Mouse (Mus musculus) heart, adult 2 months (tissue): ENCODE measurements around the gene Kdm3a. TPM values are rescaled to one million over a fixed set of nuclear protein-coding genes. Genes with fewer than 3 reads are reported as not detected.

Experiments used
- DNase-seq, 2 experiments: peaks; one replicate each; pipeline ENCODE4 v3.0.0; 2021
- H3K27ac ChIP-seq: fragments of 200-600 bp; 2 replicates; pipeline ENCODE4 v1.8.1; 2022
- H3K27me3 ChIP-seq: fragments of 200-500 bp; 2 replicates; pipeline ENCODE4 v1.6.1; 2012; ENCODE audit warnings: mild to moderate bottlenecking, low read length, inconsistent platforms, mixed read lengths; ENCODE audit not compliant: control insufficient read depth, insufficient read depth
- H3K36me3 ChIP-seq: fragments of 200-500 bp; 2 replicates; pipeline ENCODE4 v1.6.1; 2012; ENCODE audit warnings: low read length, inconsistent platforms; ENCODE audit not compliant: control insufficient read depth, insufficient read depth
- H3K4me1 ChIP-seq: fragments of 200-500 bp; 2 replicates; pipeline ENCODE4 v1.6.1; 2011; ENCODE audit warnings: low read length; ENCODE audit not compliant: control insufficient read depth, insufficient read depth
- H3K4me3 ChIP-seq: fragments of 200-600 bp; 2 replicates; pipeline ENCODE4 v1.8.1; 2022
- H3K79me2 ChIP-seq: fragments of 200-500 bp; replicated peaks from 2 replicates; pipeline ENCODE4 v1.6.1; 2012; ENCODE audit warnings: mild to moderate bottlenecking, inconsistent platforms, low read length, moderate library complexity, mixed read lengths; ENCODE audit not compliant: control insufficient read depth, insufficient read depth
- H3K9ac ChIP-seq: fragments of 200-500 bp; 2 replicates; pipeline ENCODE4 v1.6.1; 2012; ENCODE audit warnings: low read depth, mild to moderate bottlenecking, control low read depth, inconsistent platforms, low read length, mixed read lengths
- CTCF ChIP-seq: fragments of 200-600 bp; IDR thresholded peaks from 2 replicates; pipeline ENCODE4 v1.8.1; 2022; ENCODE audit warnings: antibody characterized with exemption, mild to moderate bottlenecking, moderate library complexity
- EP300 ChIP-seq: fragments of 200-500 bp; IDR thresholded peaks from 2 replicates; pipeline ENCODE4 v1.6.1; 2011; ENCODE audit warnings: low read depth, low read length, control low read depth; ENCODE audit not compliant: insufficient read depth
- POLR2A ChIP-seq: fragments of 200-500 bp; IDR thresholded peaks from 2 replicates; pipeline ENCODE4 v1.6.1; 2011; ENCODE audit warnings: mild to moderate bottlenecking, low read depth, low read length, control low read depth; ENCODE audit not compliant: insufficient read depth
- WGBS: fragments of 180-500 bp; shearing (Covaris S2); methylation state at CpG from one replicate; pipeline ENCODE4 v1.1.7; 2018; 5-methylcytosine and 5-hydroxymethylcytosine counted together
- intact Hi-C: fragments of 180-260 bp; cut with DNase I; formaldehyde crosslinking; loops from one replicate; pipeline ENCODE4 v1.15.1; 2025
- polyA plus RNA-seq: library from polyadenylated mRNA; depleted of rRNA; stranded (reverse); fragments of >200 nt; gene quantifications from 2 replicates; pipeline ENCODE4 v1.2.3, GENCODE M21; 2012
- total RNA-seq, 2 experiments: library from RNA; stranded (reverse); gene quantifications; 2 replicates each; pipeline ENCODE4 v1.2.3; 2021

Kdm3a gene
- total and polyA plus RNA-seq, 3 experiments, result 8.2 to 18.2 (median 17.7) TPM

DNA sequence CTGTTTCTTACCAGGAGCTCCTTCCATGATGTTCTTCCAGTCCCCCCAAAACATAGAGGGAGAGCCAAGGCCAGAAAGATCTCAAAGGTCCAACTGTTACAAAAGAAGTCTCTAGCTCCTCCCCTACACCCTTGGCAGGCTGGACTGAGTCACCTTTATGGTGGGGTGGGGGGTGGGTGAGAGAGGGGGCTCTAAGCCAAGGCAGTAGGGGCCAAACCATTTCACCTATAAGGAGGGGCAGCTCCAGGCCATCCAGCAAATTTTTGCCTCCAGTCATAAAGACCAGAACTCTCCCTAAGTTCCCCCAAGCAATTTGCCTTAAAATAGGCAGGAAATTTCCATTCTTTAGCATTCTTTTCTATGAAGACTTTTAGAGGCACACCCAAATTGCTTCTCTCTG lies 23.8 kb downstream of the Kdm3a start:
- H3K36me3 ChIP-seq, result peaks cover 13% of the 10 kb centered on the region
- no peak overlapping the region for H3K27ac ChIP-seq
- no peak for DNase-seq
- no peaks in the 10 kb centered on the region; the same call in 1 of the 2 replicates for H3K79me2 ChIP-seq
- TF ChIP-seq EP300 (no peak), POLR2A (no peak), CTCF (no peak)
- H3K27me3 ChIP-seq, result no peaks in the 10 kb centered on the region
- no peaks in the 10 kb centered on the region for H3K4me1 ChIP-seq
- no peak overlapping the region for H3K4me3 ChIP-seq
- intact Hi-C loops, result loop anchor here (10.0 kb wide), 1 partner anchor 286 kb away; no protein-coding TSS in a partner anchor
- no peak overlapping the region for H3K9ac ChIP-seq

GRCm38 (mm10) chr6:71607756-71608155 lies 25.0 kb downstream of the Kdm3a start:
- H3K4me1 ChIP-seq, result no peaks in the 10 kb centered on the region
- peaks cover 18% of the 10 kb centered on the region for H3K36me3 ChIP-seq
- no peak for TF ChIP-seq CTCF
- no peak for TF ChIP-seq EP300
- no peak for TF ChIP-seq POLR2A
- intact Hi-C loops, result loop anchor here (10.0 kb wide), 1 partner anchor 287 kb away; no protein-coding TSS in a partner anchor
- no peaks in the 10 kb centered on the region; the same call in none of the 2 replicates for H3K79me2 ChIP-seq
- DNase-seq, result no peak
- H3K9ac ChIP-seq, result no peak overlapping the region
- 89% methylated on average over 3 of the region's 3 CpGs for WGBS
- no peak overlapping the region for H3K27ac ChIP-seq
- no peak overlapping the region for H3K4me3 ChIP-seq
- H3K27me3 ChIP-seq, result no peaks in the 10 kb centered on the region

GRCm38 (mm10) chr6:71590154-71590553 lies 42.6 kb downstream of the Kdm3a start:
- TF ChIP-seq EP300 (0 out of 2 replicates have a peak, but pooled peaks have one; percentile 30), CTCF (no peak), POLR2A (no peak)
- Histone ChIP-seq H3K36me3 (peaks cover 33% of the 10 kb centered on the region), H3K9ac (no peak overlapping the region), H3K27me3 (no peaks in the 10 kb centered on the region), H3K4me3 (no peak overlapping the region), H3K27ac (no peak overlapping the region), H3K79me2 (no peaks in the 10 kb centered on the region), H3K4me1 (peaks cover 2% of the 10 kb centered on the region; the same call in 1 of the 2 replicates)
- DNase-seq, result peak in 1 of 2 experiments; percentile 14
- WGBS, result 44% methylated on average over 4 of the region's 4 CpGs
- intact Hi-C loops, result loop anchor here (10.0 kb wide), 1 partner anchor 215 kb away; no protein-coding TSS in a partner anchor

DNA sequence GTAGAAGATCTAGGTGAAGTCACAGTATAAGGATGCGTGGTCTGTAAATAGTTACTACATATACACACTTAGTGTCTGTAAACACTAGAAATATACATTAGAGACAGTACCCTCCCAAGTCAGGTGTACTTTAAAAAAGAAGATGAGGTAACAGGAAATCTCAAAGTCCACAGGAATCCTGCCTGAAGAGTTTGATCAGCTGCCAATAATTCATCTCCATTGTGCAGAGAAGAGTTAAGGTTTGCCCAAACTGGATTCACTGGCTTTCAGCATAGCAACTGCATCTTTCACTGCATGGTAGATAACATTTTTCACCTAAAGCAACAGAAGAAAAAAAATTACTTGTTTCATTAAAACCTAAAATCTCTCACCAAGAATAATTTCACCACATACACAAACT lies 43.4 kb downstream of the Kdm3a start:
- H3K36me3 ChIP-seq, result peaks cover 30% of the 10 kb centered on the region
- intact Hi-C loops, result no loop called here
- H3K4me3 ChIP-seq, result no peak overlapping the region
- 94% methylated on average over 1 of the region's 1 CpGs for WGBS
- DNase-seq, result no peak
- no peaks in the 10 kb centered on the region for H3K79me2 ChIP-seq
- TF ChIP-seq POLR2A (no peak), CTCF (no peak), EP300 (no peak)
- peaks cover 2% of the 10 kb centered on the region; the same call in 1 of the 2 replicates for H3K4me1 ChIP-seq
- no peaks in the 10 kb centered on the region for H3K27me3 ChIP-seq
- H3K9ac ChIP-seq, result no peak overlapping the region
- no peak overlapping the region for H3K27ac ChIP-seq

- 75% methylated on average over 4 of the region's 4 CpGs for WGBS
- H3K4me1 ChIP-seq, result no peaks in the 10 kb centered on the region
- no peak overlapping the region for H3K4me3 ChIP-seq
- intact Hi-C loops, result no loop called here
- no peak overlapping the region for H3K9ac ChIP-seq
- H3K36me3 ChIP-seq, result no peaks in the 10 kb centered on the region
- H3K79me2 ChIP-seq, result no peaks in the 10 kb centered on the region
- no peaks in the 10 kb centered on the region for H3K27me3 ChIP-seq
- TF ChIP-seq CTCF, result no peak
- H3K27ac ChIP-seq, result no peak overlapping the region
- DNase-seq, result no peak
These were observed 49.6 kb downstream of the Kdm3a start for GRCm38 (mm10) chr6:71583198-71583597.

DNA sequence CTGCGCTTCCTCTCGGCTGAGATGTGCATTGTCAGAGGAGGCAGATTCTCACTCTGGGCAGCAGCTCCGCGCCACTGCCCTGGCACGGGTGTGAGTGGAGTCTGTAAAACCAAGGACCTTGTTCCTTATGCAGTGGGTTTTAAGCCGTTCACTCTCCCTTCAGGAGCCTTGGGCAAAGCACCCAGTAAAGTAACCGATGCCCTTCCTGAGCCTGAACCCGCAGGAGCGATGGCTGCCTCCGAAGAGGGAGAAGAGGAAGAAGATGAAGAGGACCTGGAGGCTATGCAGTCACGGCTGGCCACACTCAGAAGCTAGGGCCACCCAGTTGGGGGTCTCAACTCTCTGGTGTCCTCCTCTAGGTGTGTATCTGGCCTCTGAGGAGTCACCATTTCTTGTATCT lies 53.3 kb downstream of the Kdm3a start:
- Histone ChIP-seq H3K9ac (no peak overlapping the region), H3K4me3 (no peak overlapping the region), H3K27ac (no peak overlapping the region), H3K79me2 (no peaks in the 10 kb centered on the region), H3K4me1 (no peaks in the 10 kb centered on the region), H3K36me3 (no peaks in the 10 kb centered on the region), H3K27me3 (no peaks in the 10 kb centered on the region)
- intact Hi-C loops, result no loop called here
- no peak for DNase-seq
- WGBS, result 96% methylated on average over 11 of the region's 11 CpGs
- TF ChIP-seq POLR2A, result no peak
- no peak for TF ChIP-seq CTCF
- TF ChIP-seq EP300, result no peak
